Mouse (Mus musculus): ENCODE measurements around the gene Tigd2.
"Not testable (repeated sequence)": the region's sequence is repeated elsewhere in the genome, so short reads cannot be mapped to it uniquely, and the experiment has no call there.

The Tigd2 gene

GRCm38 (mm10) chr6:59208685-59209298 is at the start of gene Tigd2:
Gene Tigd2, plus strand, starts transcription at chr6:59208870.
- peak; percentile 93 to 98 for DNase-seq (ENCODE audit: inconsistent age in 2 of 2, low spot score in 1 of 2)

DNA sequence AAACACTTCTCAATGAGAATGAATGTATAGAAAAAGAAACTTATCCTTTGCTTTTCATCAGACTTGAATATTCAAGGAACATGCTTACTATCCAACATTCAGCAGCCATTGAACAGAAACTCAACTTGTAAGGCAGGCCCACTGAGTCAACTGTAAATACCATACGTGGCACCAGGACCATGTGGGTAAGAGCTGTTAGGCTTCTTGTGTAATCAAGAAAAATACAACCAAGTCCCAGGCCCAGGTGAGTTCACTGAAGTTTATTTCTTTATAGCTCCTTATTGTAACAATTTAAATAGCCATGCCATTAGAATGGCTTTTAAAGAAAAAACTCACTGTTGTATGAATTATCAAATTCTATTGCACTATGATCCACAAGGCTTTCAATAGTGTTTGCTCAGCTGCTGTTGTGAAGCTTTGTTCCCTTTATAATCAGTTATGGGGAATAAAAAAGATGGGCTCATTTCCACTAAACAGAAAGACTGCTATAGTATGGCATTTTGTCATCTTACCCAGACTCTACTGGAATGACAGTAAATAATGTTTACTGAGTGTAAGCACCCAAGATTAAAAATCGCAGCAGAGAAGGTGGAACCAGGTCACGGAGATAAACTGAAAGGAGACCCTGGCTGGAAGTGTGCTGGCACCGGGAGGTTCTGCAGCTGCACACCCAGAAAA is 46.7 kb upstream of the Tigd2 start:
- DNase-seq (ENCODE audit: inconsistent age in 2 of 2, low spot score in 1 of 2): no peak

- DNase-seq (ENCODE audit: inconsistent age in 2 of 2, low spot score in 1 of 2): no peak
Observed at GRCm38 (mm10) chr6:59162887-59163286, 45.8 kb upstream of the Tigd2 start.

DNA sequence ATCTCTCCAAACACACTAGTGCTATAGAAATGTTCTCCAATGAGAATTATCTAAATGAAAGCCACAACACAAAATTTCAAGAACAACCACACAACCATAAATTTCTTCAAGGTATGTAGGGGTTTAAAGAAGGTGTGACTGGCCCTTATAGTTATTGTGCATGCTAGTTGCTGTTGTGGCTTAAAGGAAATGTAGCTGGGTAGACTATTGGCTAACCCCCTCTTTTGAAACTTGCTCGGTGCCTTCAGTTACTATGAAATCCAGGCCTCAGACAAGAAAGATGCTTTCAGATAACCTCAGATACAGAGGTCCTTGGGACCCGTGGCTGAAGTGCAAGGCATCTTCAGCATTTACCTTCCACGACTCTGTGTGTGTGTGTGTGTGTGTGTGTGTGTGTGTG is 45.3 kb upstream of the Tigd2 start:
- DNase-seq (ENCODE audit: inconsistent age in 2 of 2, low spot score in 1 of 2): no peak

DNA sequence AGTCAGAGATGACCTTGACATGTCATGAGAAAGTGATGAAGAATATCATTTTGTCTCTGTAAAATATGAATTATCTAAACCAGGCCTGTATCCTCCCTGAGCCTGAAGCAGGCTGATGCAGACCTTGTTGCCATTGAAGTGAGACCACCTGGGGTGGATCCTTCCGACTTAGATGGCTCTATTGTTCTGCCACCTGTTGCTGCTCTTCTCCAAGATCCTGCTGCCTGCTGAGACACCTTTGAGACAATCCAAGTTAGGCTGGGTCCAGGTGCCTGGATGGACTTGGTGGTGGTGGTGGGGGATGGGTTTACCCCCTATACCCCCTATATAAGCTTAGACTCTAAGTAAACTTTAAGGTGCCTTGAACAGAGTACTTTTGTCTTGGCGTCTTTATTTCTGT is 39.7 kb upstream of the Tigd2 start:
- DNase-seq (ENCODE audit: inconsistent age in 2 of 2, low spot score in 1 of 2): no peak

- no peak for DNase-seq (ENCODE audit: inconsistent age in 2 of 2, low spot score in 1 of 2)
Observed at GRCm38 (mm10) chr6:59171230-59171629, 37.4 kb upstream of the Tigd2 start.

GRCm38 (mm10) chr6:59173940-59174339 is 34.7 kb upstream of the Tigd2 start:
- DNase-seq (ENCODE audit: inconsistent age in 2 of 2, low spot score in 1 of 2): no peak

DNA sequence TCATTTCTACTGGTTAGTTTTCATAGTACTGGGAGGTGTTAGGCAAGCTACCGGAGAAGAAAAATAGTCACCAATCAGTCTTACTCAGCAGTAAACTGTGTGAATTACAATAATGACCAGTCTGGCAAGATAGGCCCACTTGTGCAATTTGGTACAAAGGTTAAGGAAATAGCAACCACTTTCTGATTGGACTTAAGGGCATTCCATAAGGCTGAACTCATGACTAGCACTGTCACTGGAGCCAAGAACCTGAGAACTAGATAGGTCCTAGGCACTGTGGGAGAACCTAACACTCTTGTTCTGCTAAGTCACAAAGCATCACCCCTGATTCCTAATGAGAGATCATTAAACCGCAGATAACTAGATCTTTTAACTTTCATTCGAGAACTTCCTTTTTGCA is 30.6 kb upstream of the Tigd2 start:
- DNase-seq (ENCODE audit: inconsistent age in 2 of 2, low spot score in 1 of 2): peak in 1 of 2 experiments; percentile 67

DNA sequence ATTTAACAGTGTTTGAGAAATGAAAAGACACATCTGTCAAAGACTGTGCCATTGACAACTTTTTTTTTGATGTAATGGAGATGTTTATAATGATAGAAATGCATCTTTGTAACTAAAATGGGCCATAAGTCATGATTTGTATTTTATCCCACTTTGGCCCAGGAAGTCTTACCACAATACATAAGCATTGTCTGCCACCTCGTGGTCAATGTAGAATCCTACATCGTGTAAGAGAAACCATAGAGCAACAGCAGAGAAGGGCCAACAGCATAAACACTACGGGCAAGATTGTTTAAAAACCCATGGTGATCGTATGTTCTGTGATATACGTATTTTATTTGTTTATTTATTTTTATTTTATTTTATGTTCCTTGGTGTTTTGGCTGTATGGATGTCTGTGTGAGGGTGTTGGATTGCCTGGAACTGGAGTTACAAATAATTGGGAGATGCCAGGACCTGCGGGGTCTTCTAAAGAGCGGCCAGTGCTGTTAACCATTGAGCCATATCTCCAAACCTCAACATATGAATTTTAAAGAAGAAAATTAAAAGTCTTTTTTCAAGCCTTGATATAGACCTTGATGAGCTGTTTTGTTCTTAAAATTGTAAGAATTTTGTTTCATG is 28.2 kb upstream of the Tigd2 start:
- DNase-seq (ENCODE audit: inconsistent age in 2 of 2, low spot score in 1 of 2): peak; percentile 44 to 88

DNA sequence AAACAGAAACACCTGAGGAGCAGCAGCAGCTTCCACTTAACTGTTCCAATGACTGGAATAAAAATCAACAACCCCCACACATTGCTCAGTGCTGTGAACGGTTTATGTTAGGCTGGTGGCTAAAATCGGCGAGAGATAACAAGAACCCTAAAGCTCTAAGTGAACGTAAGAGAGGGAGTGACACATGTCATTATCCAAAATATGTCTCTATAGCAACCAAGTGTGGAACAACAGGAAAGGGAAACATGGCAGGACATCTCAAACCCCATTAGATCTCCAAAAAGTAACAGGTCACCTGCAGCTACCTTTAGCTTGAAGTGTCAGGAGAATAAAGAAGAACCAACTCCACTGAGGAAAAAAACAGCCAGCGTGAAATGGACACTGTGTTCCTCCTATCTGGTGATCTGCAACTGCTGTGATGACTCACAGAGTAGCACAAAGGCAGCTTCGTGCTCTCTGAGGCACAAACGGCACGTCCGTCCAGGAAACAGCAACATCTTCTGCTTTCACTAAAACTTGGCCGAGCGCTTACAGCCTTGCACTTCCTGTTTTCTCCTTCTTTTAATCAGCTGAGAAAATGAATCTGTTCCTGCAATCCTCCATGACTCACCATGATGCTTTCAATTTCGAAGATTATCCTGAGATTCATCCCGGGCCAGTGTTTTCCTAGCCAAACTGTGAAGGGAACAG is 23.5 kb upstream of the Tigd2 start:
- peak; percentile 76 to 83 for DNase-seq (ENCODE audit: inconsistent age in 2 of 2, low spot score in 1 of 2)

DNA sequence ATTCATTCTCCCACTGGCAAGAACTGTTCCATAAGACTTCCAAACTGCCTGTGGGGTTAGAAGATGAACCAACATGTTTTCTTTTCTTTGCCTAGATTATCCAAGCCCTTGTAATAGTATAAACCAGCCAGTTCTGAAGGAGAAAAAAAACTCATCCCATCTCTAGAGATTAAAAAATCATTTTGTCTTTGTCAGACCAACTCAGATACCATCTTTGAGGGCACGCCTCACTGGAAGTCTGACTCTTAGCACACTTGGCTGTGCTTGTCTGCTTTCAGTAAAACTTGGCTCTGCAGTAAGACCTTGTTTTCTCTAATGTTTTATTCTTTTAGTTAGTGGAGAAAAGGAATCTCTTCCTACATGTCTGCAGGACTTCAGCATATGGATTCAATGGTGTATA is 18.7 kb upstream of the Tigd2 start:
- DNase-seq (ENCODE audit: inconsistent age in 2 of 2, low spot score in 1 of 2): no peak

- DNase-seq (ENCODE audit: inconsistent age in 2 of 2, low spot score in 1 of 2): not testable (repeated sequence)
Observed at GRCm38 (mm10) chr6:59194518-59194917, 14.2 kb upstream of the Tigd2 start.

- DNase-seq (ENCODE audit: inconsistent age in 2 of 2, low spot score in 1 of 2): peak; percentile 64 to 84
Observed at GRCm38 (mm10) chr6:59195849-59196635, 12.6 kb upstream of the Tigd2 start.

GRCm38 (mm10) chr6:59196746-59197145 is 11.9 kb upstream of the Tigd2 start:
- peak; percentile 35 to 64 for DNase-seq (ENCODE audit: inconsistent age in 2 of 2, low spot score in 1 of 2)

DNA sequence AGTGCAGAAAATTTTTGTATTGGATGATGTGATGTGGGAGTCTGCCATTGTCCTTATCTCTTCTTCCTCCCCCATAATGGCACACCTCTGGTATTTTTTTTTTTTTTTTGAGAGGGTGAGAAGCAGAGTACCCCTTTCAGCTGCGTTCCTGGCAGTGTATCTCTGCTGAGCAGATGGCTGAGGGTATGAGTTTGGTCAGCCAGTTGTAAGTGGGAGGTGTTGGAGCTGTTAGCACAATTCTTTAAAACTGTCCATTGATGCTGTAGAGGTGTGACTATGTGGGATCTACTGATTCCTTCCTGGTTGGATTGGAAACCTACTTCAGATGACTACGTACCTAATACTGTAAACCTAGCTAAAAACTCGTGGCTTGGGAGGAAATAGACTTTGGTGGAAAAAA is 10.3 kb upstream of the Tigd2 start:
- DNase-seq (ENCODE audit: inconsistent age in 2 of 2, low spot score in 1 of 2): no peak

DNA sequence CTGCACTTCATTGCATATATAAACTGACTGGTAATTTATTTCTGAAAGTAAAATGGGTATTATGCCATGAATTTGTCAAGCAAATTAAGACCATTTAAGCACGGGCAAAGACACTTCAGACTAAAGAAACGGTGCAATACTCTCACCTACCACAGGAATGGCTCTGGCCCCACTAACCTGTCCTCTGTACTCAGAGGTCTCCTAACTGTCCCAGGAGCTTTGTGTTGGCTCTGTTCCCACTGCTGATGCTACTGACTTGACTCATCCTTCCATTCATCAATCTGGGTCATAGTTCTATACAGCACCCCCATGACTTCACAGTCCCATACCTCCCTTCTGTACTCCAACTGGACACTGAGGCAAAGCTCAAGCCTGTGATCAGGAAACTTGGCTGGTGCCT is 9.6 kb upstream of the Tigd2 start:
- peak in 1 of 2 experiments; percentile 35 for DNase-seq (ENCODE audit: inconsistent age in 2 of 2, low spot score in 1 of 2)

- no peak for DNase-seq (ENCODE audit: inconsistent age in 2 of 2, low spot score in 1 of 2)
Observed at GRCm38 (mm10) chr6:59207561-59207960, 1.1 kb upstream of the Tigd2 start.

DNA sequence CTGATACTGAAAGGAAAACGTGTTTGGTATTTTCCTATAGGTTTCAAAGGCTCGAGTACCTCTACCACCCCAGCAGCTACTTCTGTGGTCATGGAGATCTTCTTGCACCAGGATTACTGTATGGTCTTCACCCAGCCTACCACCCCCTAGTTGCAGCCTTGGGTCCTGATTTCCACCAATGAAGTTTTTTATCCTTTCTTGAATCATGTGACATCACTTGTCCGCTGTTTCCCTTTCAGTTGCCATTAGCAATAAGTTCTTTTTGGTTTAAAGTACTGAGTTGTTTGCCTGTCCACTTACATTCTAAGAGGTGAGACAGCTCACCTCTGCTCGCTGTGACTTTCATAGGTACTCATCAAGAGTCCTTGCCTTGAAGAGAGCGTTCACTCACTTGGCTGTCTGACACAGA is 633 bp downstream of the Tigd2 start:
- no peak for DNase-seq (ENCODE audit: inconsistent age in 2 of 2, low spot score in 1 of 2)

DNA sequence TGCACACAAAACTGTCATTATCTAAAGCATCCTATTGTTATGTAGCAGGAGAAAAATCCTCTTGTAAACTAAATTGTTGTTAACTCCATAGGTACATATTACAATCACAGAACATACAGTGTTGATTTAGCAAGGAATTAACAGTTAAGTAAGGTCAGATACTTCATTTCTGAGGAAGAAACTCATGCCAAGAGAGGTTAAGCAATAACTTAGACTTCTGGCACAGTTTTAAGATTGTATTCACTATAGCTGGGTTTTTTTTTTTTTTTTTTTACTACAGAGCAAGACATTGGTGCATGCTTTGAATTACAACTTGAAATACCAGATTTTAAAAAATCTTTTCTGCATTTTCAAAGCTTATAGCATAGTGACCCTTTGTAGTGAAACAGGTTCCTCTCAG is 24.5 kb downstream of the Tigd2 start:
- DNase-seq (ENCODE audit: inconsistent age in 2 of 2, low spot score in 1 of 2): no peak

DNA sequence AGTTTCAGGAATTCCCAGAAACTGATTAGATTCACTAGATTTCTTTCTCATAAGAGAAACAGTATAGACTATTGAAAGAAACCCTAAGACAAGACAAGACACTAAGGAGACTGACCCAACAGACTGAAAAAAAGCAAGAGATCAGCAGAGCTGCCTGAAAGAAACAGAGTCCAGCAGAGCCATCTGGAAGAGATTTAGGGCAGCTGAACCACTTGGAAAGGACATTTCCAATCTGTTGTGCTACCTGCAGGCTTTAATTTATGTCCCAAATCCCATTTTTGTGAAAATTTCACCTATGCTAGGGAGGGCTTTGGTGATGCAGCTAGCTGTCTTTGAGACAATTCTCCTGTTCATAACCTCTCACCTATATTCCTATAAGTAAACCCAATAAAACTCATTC is 25.0 kb downstream of the Tigd2 start:
- no peak for DNase-seq (ENCODE audit: inconsistent age in 2 of 2, low spot score in 1 of 2)

DNA sequence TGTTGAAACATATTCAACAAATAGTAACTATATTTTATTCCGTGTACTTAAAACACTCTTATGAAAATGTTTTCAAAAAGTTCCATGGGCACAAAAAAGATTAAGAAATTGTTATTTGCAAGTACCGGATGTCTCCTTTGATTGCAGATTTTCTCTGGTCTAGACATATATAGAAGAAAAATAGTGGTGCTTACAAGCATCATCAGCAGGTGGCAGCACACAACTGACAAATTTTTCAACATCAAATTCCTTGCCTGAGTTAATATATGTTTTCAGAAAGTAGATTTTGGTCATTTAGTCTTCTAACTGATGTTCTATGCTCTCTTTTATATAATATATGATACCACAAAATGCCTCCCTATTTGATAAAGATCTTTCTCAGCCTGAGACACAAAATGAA is 41.0 kb downstream of the Tigd2 start:
- peak; percentile 10 to 65 for DNase-seq (ENCODE audit: inconsistent age in 2 of 2, low spot score in 1 of 2)
